Mouse (Mus musculus) kidney, embryonic 15.5 days (tissue): ENCODE results near the gene Ebf4. TPM values are rescaled to one million over a fixed set of nuclear protein-coding genes. Genes with fewer than 3 reads are reported as not detected.

Experiments used
- polyA plus RNA-seq: library from polyadenylated mRNA; unstranded; fragments of >200 nt; fragmentation: Nextera tagmentation; extraction: Ambion mirVana; gene quantifications from 2 replicates; pipeline ENCODE4 v1.2.1, GENCODE M21; 2015

Ebf4 gene
- polyA plus RNA-seq, 1 experiment from 2014 or later, result 2.8 TPM

Other genes with a start within 250 kb of the Ebf4 start
- not detected in 2 replicates for gene Tgm6, start 182.8 kb upstream of the Ebf4 start, polyA plus RNA-seq
- gene Snrpb, start 115.8 kb upstream of the Ebf4 start, polyA plus RNA-seq, result 653 and 661 TPM in 2 replicates
- gene Tmc2, start 100.0 kb upstream of the Ebf4 start, polyA plus RNA-seq, result not detected in 2 replicates
- gene Nop56, start 20.7 kb upstream of the Ebf4 start, polyA plus RNA-seq, result 317 and 325 TPM in 2 replicates
- 188 and 191 TPM in 2 replicates for gene Idh3b, start 10.6 kb upstream of the Ebf4 start, polyA plus RNA-seq
- gene Cpxm1, start 102.4 kb downstream of the Ebf4 start, polyA plus RNA-seq, result 82.1 and 87.4 TPM in 2 replicates
- gene Gm28372, start 110.1 kb downstream of the Ebf4 start, polyA plus RNA-seq, result 0.09 TPM in 1 of 2 replicates, not detected in the other
- not detected in 2 replicates for gene 1700020A23Rik, start 110.1 kb downstream of the Ebf4 start, polyA plus RNA-seq
- gene Tmem239, start 111.3 kb downstream of the Ebf4 start, polyA plus RNA-seq, result not detected in 2 replicates
- 101 and 103 TPM in 2 replicates for gene Vps16, start 129.2 kb downstream of the Ebf4 start, polyA plus RNA-seq
- gene Pced1a, start 129.5 kb downstream of the Ebf4 start, polyA plus RNA-seq, result 17.3 and 19.0 TPM in 2 replicates
- gene Ptpra, start 155.1 kb downstream of the Ebf4 start, polyA plus RNA-seq, result 87.9 and 92.2 TPM in 2 replicates